Mouse (Mus musculus): ENCODE measurements around the gene Kif21a.

DNA sequence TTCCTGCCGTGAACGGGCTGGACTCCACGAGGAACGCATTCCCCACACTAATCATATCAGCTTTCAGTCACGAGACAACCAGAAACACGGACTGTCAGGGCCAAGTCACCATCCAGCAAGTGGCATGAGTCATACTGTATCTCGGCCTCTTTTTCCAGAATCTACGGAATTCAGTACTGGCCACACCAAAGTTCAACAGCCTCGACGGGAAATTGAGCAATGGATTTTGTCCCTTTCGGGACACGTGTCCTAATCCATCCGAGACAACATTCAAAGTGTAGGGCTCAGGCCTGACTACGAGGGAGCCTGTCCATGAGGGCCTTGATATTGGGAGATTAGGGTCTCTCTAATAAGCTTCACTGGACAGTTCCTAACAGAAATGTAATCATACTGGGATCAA, 57.4 kb downstream of the Kif21a start:
- TF ChIP-seq POLR2A (IDR thresholded peaks at IDR 0.05; ENCODE audit: borderline replicate concordance, extremely low read depth, low read depth, low read length) (no peak), CTCF (IDR thresholded peaks at IDR 0.05; ENCODE audit: insufficient read depth, low read length) (no peak)
